Mouse (Mus musculus) ES-E14 (cell line): ENCODE measurements around the gene Clk2. TPM values are rescaled to one million over a fixed set of nuclear protein-coding genes. Genes with fewer than 3 reads are reported as not detected.
A peak's percentile ranks its signal among the peaks of the same experiment; 100 is the strongest.

Source experiments
- DNase-seq: peaks from one replicate; pipeline ENCODE4 v3.0.0-alpha.2; 2013; ENCODE audit warnings: low read depth, low spot score
- H3K27ac ChIP-seq: 2 replicates; pipeline ENCODE4 v1.5.1; 2012; ENCODE audit warnings: low read depth, mild to moderate bottlenecking, low read length, moderate library complexity, mixed read lengths; ENCODE audit not compliant: poor library complexity, insufficient read depth, severe bottlenecking
- H3K36me3 ChIP-seq: 2 replicates; pipeline ENCODE4 v1.6.1; 2012; ENCODE audit warnings: mild to moderate bottlenecking, low read length, moderate library complexity, mixed read lengths; ENCODE audit not compliant: control insufficient read depth, poor library complexity, insufficient read depth, severe bottlenecking
- H3K4me1 ChIP-seq, 2 experiments: fragments of 150-350 bp in 1 of 2; sonication (generic) in 1 of 2; 2 replicates each; pipeline ENCODE4 v1.6.1; 2012; ENCODE audit warnings: low read length in 2 of 2, mild to moderate bottlenecking in 1 of 2, mixed read lengths in 1 of 2; ENCODE audit not compliant: control insufficient read depth in 2 of 2, insufficient read depth in 2 of 2, poor library complexity in 1 of 2
- H3K4me3 ChIP-seq, 2 experiments: fragments of 150-350 bp in 1 of 2; sonication (generic) in 1 of 2; 2 replicates each; pipeline ENCODE4 v1.5.1; 2012; ENCODE audit warnings: low read length in 2 of 2, low read depth in 1 of 2, mild to moderate bottlenecking in 1 of 2, mixed read lengths in 1 of 2; ENCODE audit not compliant: insufficient read depth in 1 of 2, poor library complexity in 1 of 2, severe bottlenecking in 1 of 2
- H3K9ac ChIP-seq: 2 replicates; pipeline ENCODE4 v1.6.1; 2012; ENCODE audit warnings: low read depth, mild to moderate bottlenecking, low read length, mixed read lengths; ENCODE audit not compliant: poor library complexity, insufficient read depth, severe bottlenecking
- H3K9me3 ChIP-seq: fragments of 150-350 bp; sonication (generic); 2 replicates; pipeline ENCODE4 v1.6.1; 2012; ENCODE audit warnings: low read depth, mild to moderate bottlenecking, low read length; ENCODE audit not compliant: control insufficient read depth, insufficient read depth
- HCFC1 ChIP-seq: IDR thresholded peaks from 2 replicates; pipeline ENCODE4 v1.6.1; 2012; ENCODE audit warnings: low read length, inconsistent platforms, borderline replicate concordance; ENCODE audit not compliant: insufficient read depth
- ZNF384 ChIP-seq: IDR thresholded peaks from 2 replicates; pipeline ENCODE4 v1.6.1; 2012; ENCODE audit warnings: low read depth, low read length, inconsistent platforms
- in situ Hi-C, 2 experiments: fragments of 600-800 bp; cut with MboI; formaldehyde crosslinking; loops; one replicate each; pipeline ENCODE4 v1.15.1; 2025; ENCODE audit warnings: low sequenced_read_pairs in 2 of 2, inconsistent platforms in 1 of 2; ENCODE audit not compliant: unreplicated experiment in 2 of 2
- total RNA-seq: library from RNA; depleted of rRNA; stranded (reverse); fragments of 300-350 nt; gene quantifications from 2 replicates; pipeline ENCODE4 v1.2.3, GENCODE M21; 2012; rRNA removed

The Clk2 gene
- total RNA-seq, 1 experiment: 42.0 TPM

GRCm38 (mm10) chr3:89226361-89226760 lies 61.8 kb downstream of the Clk2 start:
- peaks cover 13 to 35% of the 10 kb centered on the region in 2 experiments for H3K4me1 ChIP-seq
- peak overlapping the region; percentile 36 to 58 for H3K4me3 ChIP-seq
- DNase-seq: no peak
- H3K36me3 ChIP-seq: peaks cover 7% of the 10 kb centered on the region; the same call in 1 of the 2 replicates
- H3K9me3 ChIP-seq: no peaks in the 10 kb centered on the region
- H3K27ac ChIP-seq: peak overlapping the region; percentile 69
- H3K9ac ChIP-seq: peak overlapping the region; percentile 54
- in situ Hi-C loops: no loop called here
- no peak for TF ChIP-seq HCFC1
- no peak for TF ChIP-seq ZNF384

Other genes starting within 250 kb of the Clk2 start
- gene Ash1l, start 214.2 kb upstream of the Clk2 start, total RNA-seq: 11.2 and 11.7 TPM in 2 replicates
- 168 and 185 TPM in 2 replicates for gene Dap3, start 213.6 kb upstream of the Clk2 start, total RNA-seq
- gene Rusc1, start 71.5 kb upstream of the Clk2 start, total RNA-seq: 13.3 and 14.6 TPM in 2 replicates
- 0.26 TPM in 1 of 2 replicates, not detected in the other for gene Gm43738, start 63.7 kb upstream of the Clk2 start, total RNA-seq
- gene Fdps, start 62.8 kb upstream of the Clk2 start, total RNA-seq: 181 and 184 TPM in 2 replicates
- 0.85 and 0.90 TPM in 2 replicates for gene Pklr, start 28.7 kb upstream of the Clk2 start, total RNA-seq
- 4.0 and 6.0 TPM in 2 replicates for gene Hcn3, start 4.6 kb upstream of the Clk2 start, total RNA-seq
- 83.2 and 102 TPM in 2 replicates for gene Scamp3, start 12.7 kb downstream of the Clk2 start, total RNA-seq
- gene Fam189b, start 18.3 kb downstream of the Clk2 start, total RNA-seq: 8.6 and 9.3 TPM in 2 replicates
- gene Gba, start 38.1 kb downstream of the Clk2 start, total RNA-seq: 69.3 and 89.7 TPM in 2 replicates
- gene Thbs3, start 50.4 kb downstream of the Clk2 start, total RNA-seq: 36.9 and 46.9 TPM in 2 replicates
- 234 and 251 TPM in 2 replicates for gene Mtx1, start 62.3 kb downstream of the Clk2 start, total RNA-seq
- gene Muc1, start 64.3 kb downstream of the Clk2 start, total RNA-seq: 3.0 and 3.9 TPM in 2 replicates
- gene Krtcap2, start 81.2 kb downstream of the Clk2 start, total RNA-seq: 113 and 134 TPM in 2 replicates
- gene Trim46, start 81.5 kb downstream of the Clk2 start, total RNA-seq: 3.1 and 5.3 TPM in 2 replicates
- gene Dpm3, start 94.6 kb downstream of the Clk2 start, total RNA-seq: 207 and 297 TPM in 2 replicates
- 17.0 and 27.0 TPM in 2 replicates for gene Slc50a1, start 105.8 kb downstream of the Clk2 start, total RNA-seq
- 2.1 and 9.5 TPM in 2 replicates for gene Efna1, start 116.3 kb downstream of the Clk2 start, total RNA-seq
- gene Efna3, start 158.2 kb downstream of the Clk2 start, total RNA-seq: 7.5 and 12.5 TPM in 2 replicates
- gene Efna4, start 173.2 kb downstream of the Clk2 start, total RNA-seq: 24.0 and 41.9 TPM in 2 replicates
- 56.3 and 59.1 TPM in 2 replicates for gene Adam15, start 185.2 kb downstream of the Clk2 start, total RNA-seq
- gene Dcst2, start 197.2 kb downstream of the Clk2 start, total RNA-seq: not detected in 2 replicates
- gene Dcst1, start 200.5 kb downstream of the Clk2 start, total RNA-seq: 0.09 and 0.16 TPM in 2 replicates
- gene Zbtb7b, start 230.0 kb downstream of the Clk2 start, total RNA-seq: 11.8 and 13.0 TPM in 2 replicates
- gene Lenep, start 238.0 kb downstream of the Clk2 start, total RNA-seq: not detected in 2 replicates
- 20.3 and 20.9 TPM in 2 replicates for gene Flad1, start 247.1 kb downstream of the Clk2 start, total RNA-seq